In genomic region chr13:93712362-93712761, GRCm38 (mm10) we compare ENCODE assay signal across 41 mouse cellular contexts. TPM values are rescaled to one million over a fixed set of nuclear protein-coding genes. Genes with fewer than 3 reads are reported as not detected.
"Had no signal": no experiment of that assay in that cellular context is flagged by ENCODE, and none has a peak within 500 bp of the region (broad histone marks: within the 10 kb centered on the region; RNA-seq: fewer than 3 reads in every experiment).

No protein-coding gene starts in this region.

- DNase-seq: heart, adult 2 months; heart, postnatal 14 days; heart, postnatal 36 days; heart, postnatal 4 days; kidney, adult 11 months; kidney, adult 18-20 months; kidney, adult 2 months; kidney, adult 8-10 months; kidney, adult 9 months; kidney, postnatal 10 days; kidney, postnatal 14 days; kidney, postnatal 25 days; kidney, postnatal 36 days; kidney, postnatal 4 days; layer of hippocampus, adult 9-11 months; layer of hippocampus, postnatal 36 days had no signal

- H3K27ac ChIP-seq: heart, adult 2 months; heart, embryonic 10.5 days; heart, embryonic 13.5 days; heart, embryonic 15.5 days; hindbrain, embryonic 10.5 days; hindbrain, embryonic 12.5 days; hindbrain, embryonic 13.5 days; hindbrain, embryonic 14.5 days; hindbrain, embryonic 15.5 days; hindbrain, postnatal 0 days; intestine, embryonic 15.5 days; kidney, embryonic 15.5 days; kidney, postnatal 0 days; layer of hippocampus, adult 2 months had no signal

- H3K4me2 ChIP-seq: heart, embryonic 11.5 days; heart, embryonic 12.5 days; heart, embryonic 13.5 days; heart, embryonic 15.5 days; hindbrain, embryonic 12.5 days; hindbrain, embryonic 13.5 days; hindbrain, embryonic 14.5 days; hindbrain, embryonic 15.5 days; intestine, embryonic 15.5 days; kidney, embryonic 15.5 days had no signal

- H3K36me3 ChIP-seq: heart, embryonic 10.5 days; heart, embryonic 12.5 days; heart, embryonic 13.5 days; heart, embryonic 15.5 days; hindbrain, embryonic 10.5 days; hindbrain, embryonic 12.5 days; hindbrain, embryonic 13.5 days; hindbrain, embryonic 15.5 days; intestine, embryonic 15.5 days; kidney, embryonic 15.5 days had no signal

- H3K9me3 ChIP-seq: heart, embryonic 10.5 days; heart, embryonic 12.5 days; heart, embryonic 13.5 days; heart, embryonic 15.5 days; hindbrain, embryonic 10.5 days; hindbrain, embryonic 12.5 days; hindbrain, embryonic 13.5 days; hindbrain, embryonic 15.5 days; intestine, embryonic 15.5 days; kidney, embryonic 15.5 days had no signal

- H3K27me3 ChIP-seq: heart, embryonic 12.5 days; heart, embryonic 13.5 days; heart, embryonic 15.5 days; hindbrain, embryonic 12.5 days; hindbrain, embryonic 13.5 days; hindbrain, embryonic 15.5 days; intestine, embryonic 15.5 days; kidney, embryonic 15.5 days had no signal

- H3K4me1 ChIP-seq: heart, embryonic 10.5 days; heart, embryonic 12.5 days; heart, embryonic 13.5 days; heart, embryonic 15.5 days; hindbrain, embryonic 12.5 days; hindbrain, embryonic 13.5 days; hindbrain, embryonic 15.5 days; intestine, embryonic 15.5 days; kidney, embryonic 15.5 days had no signal

- ATAC-seq: hindbrain, embryonic 16.5 days; hindbrain, postnatal 0 days; inflammation-experienced regulatory T-cells, adult 6 months; intestine, embryonic 15.5 days; intestine, embryonic 16.5 days; intestine, postnatal 0 days had no signal

- H3K4me3 ChIP-seq: heart, adult 2 months; heart, embryonic 10.5 days; heart, embryonic 12.5 days; heart, embryonic 13.5 days; heart, embryonic 15.5 days; hindbrain, embryonic 10.5 days; hindbrain, embryonic 12.5 days; hindbrain, embryonic 13.5 days; hindbrain, embryonic 15.5 days; intestine, embryonic 15.5 days; kidney, embryonic 15.5 days; layer of hippocampus, adult 2 months had no signal

- H3K9ac ChIP-seq: heart, embryonic 12.5 days; heart, embryonic 13.5 days; heart, embryonic 15.5 days; hindbrain, embryonic 12.5 days; hindbrain, embryonic 13.5 days; hindbrain, embryonic 14.5 days; hindbrain, embryonic 15.5 days; intestine, embryonic 15.5 days; kidney, embryonic 15.5 days had no signal

RNA-seq across cellular contexts. Expression of gene Dmgdh, which starts 38.1 kb away (rescaled TPM):
- total RNA-seq: heart, adult 2 months; heart, adult 8-10 months; heart, postnatal 14 days; heart, postnatal 25 days; heart, postnatal 36 days; heart, postnatal 4 days; hematopoietic stem cell, adult 5-6 weeks had no signal
- polyA plus RNA-seq: heart, adult 2 months; heart, postnatal 0 days; inflammation-experienced regulatory T-cells, adult 6 months had no signal

RNA-seq across cellular contexts. Expression of gene Bhmt2, which starts 38.3 kb away (rescaled TPM):
- total RNA-seq: heart, adult 2 months; heart, adult 8-10 months; heart, postnatal 14 days; heart, postnatal 25 days; heart, postnatal 36 days; heart, postnatal 4 days; hematopoietic stem cell, adult 5-6 weeks; hindbrain, postnatal 0 days had no signal
- polyA plus RNA-seq: heart, adult 2 months; heart, embryonic 14.5 days; heart, embryonic 15.5 days; heart, postnatal 0 days; hindbrain, embryonic 11.5 days; hindbrain, embryonic 12.5 days; hindbrain, embryonic 14.5 days; inflammation-experienced regulatory T-cells, adult 6 months had no signal
